Mouse (Mus musculus) megakaryocyte, embryonic 14.5 days (primary cell): ENCODE results near the gene BC037034. TPM values are rescaled to one million over a fixed set of nuclear protein-coding genes. Genes with fewer than 3 reads are reported as not detected.

Experiments
- H3K27me3 ChIP-seq: replicated peaks from 2 replicates; pipeline ENCODE3; 2012; ENCODE audit warnings: inconsistent platforms
- H3K36me3 ChIP-seq: replicated peaks from 2 replicates; pipeline ENCODE3; 2012; ENCODE audit warnings: low read length, inconsistent platforms, mixed read lengths
- H3K4me1 ChIP-seq: 2 replicates; pipeline ENCODE4 v1.6.1; 2012; ENCODE audit warnings: inconsistent platforms
- H3K4me3 ChIP-seq: replicated peaks from 2 replicates; pipeline ENCODE3; 2012; ENCODE audit warnings: moderate library complexity, mild to moderate bottlenecking, inconsistent platforms
- H3K9me3 ChIP-seq: 2 replicates; pipeline ENCODE4 v1.6.1; 2012; ENCODE audit warnings: inconsistent platforms
- FLI1 ChIP-seq: IDR thresholded peaks from 2 replicates; pipeline ENCODE4 v1.6.1; 2012; ENCODE audit warnings: low read length, inconsistent platforms, mixed read lengths
- GATA1 ChIP-seq: IDR thresholded peaks from 3 replicates; pipeline ENCODE4 v1.6.1; 2012; ENCODE audit warnings: mixed read lengths, low read length, inconsistent platforms, borderline replicate concordance
- polyA plus RNA-seq: library from polyadenylated mRNA; stranded (reverse); fragments of >175 nt; gene quantifications from 2 replicates; pipeline ENCODE4 v1.2.3, GENCODE M21; 2012; ENCODE audit warnings: low replicate concordance; ENCODE audit not compliant: insufficient read depth

Gene BC037034
- 49.9 and 62.5 TPM in 2 replicates for polyA plus RNA-seq

DNA sequence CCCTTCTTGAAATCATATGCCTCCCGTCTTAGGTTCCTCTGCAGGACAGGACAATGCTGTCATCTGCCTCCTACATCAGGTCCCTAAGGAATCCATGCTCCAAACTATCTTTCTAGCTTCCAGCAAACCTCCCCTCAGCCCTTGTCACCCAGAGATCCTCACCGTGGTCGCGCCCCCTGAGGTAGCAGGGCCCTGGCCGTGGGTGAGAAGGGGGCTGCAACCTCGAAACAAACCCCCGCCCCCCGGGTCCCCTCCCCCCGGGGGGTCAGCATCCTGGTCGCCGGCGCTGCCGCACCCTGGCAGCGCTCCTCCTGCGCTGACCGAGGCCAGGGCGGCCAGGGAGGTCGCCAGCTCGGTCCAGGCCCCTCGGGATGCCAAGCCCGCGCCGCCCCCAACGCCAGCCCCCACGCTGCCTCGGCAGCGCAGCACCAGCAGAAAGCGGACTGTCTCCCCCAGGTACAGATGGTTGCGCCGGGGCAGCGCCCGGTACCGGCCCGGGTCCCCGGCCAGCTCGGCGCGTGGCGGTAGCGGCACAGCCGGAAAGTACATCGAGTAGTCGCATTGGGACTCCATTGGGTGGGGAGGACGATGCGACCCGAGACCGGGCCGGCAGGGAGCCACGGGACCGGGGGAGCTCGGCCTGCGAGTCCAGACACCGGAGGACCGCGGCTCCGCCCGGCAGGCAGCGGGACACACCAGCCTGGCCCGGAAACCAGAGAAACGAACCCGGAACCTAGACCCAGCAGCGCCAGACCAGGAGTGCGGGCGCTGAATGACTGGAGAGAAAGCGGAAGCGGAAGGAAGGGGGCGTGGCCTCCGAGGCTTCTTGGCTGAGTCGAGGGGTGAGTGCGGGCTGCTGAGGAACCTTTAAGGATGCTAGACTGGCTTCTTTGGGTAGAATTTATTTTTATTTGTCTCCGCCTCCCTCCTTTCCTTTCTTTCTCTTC lies at the start of gene BC037034:
Gene BC037034 (minus strand): TSS at position 774 of the 947 bp plus-strand sequence.
- peaks cover 65% of the 10 kb centered on the region for H3K4me1 ChIP-seq

GRCm38 (mm10) chr5:138312795-138313194 lies 49.0 kb upstream of the BC037034 start:
- peaks cover 1% of the 10 kb centered on the region for H3K9me3 ChIP-seq
- no peaks in the 10 kb centered on the region for H3K27me3 ChIP-seq
- TF ChIP-seq GATA1: no peak
- no peak for TF ChIP-seq FLI1
- H3K4me3 ChIP-seq: no peak overlapping the region
- no peaks in the 10 kb centered on the region for H3K36me3 ChIP-seq
- H3K4me1 ChIP-seq: no peaks in the 10 kb centered on the region

More for the DNA sequence above, at the start of gene BC037034:
- Histone ChIP-seq H3K4me3 (peak within 1 kb of the TSS; percentile 95), H3K27me3 (no peaks in the 10 kb centered on the region), H3K9me3 (no peaks in the 10 kb centered on the region), H3K36me3 (peaks cover 56% of the 10 kb centered on the region)
- no peak for TF ChIP-seq GATA1
- no peak for TF ChIP-seq FLI1

- no peaks in the 10 kb centered on the region for H3K9me3 ChIP-seq
- H3K36me3 ChIP-seq: peaks cover 2% of the 10 kb centered on the region
- H3K4me3 ChIP-seq: no peak overlapping the region
- no peaks in the 10 kb centered on the region for H3K27me3 ChIP-seq
- TF ChIP-seq GATA1 (no peak), FLI1 (no peak)
- peaks cover 11% of the 10 kb centered on the region for H3K4me1 ChIP-seq
Measured at GRCm38 (mm10) chr5:138299613-138300012, 35.8 kb upstream of the BC037034 start.

DNA sequence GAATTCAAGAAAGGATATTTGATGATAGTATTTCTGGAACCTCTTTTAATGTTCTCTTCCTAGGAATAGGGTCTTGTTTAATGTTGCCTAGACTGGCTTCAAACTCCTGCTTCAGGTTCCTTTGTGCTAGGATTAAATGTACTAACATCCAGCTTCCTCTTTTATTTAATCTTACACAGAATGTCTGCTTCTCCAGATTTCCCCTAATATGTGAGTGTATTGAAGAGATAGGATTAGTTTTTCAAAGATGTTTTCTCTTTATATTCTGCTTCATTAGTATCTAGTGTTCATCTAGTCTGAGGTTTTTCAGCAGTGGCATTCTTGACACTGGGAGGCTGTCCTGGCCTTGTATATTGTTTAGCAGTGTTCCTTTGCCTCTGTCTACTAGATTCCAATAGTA lies 30.3 kb upstream of the BC037034 start:
- Histone ChIP-seq H3K4me1 (no peaks in the 10 kb centered on the region), H3K36me3 (no peaks in the 10 kb centered on the region), H3K4me3 (no peak overlapping the region), H3K27me3 (no peaks in the 10 kb centered on the region), H3K9me3 (no peaks in the 10 kb centered on the region)
- TF ChIP-seq FLI1 (no peak), GATA1 (no peak)

- Histone ChIP-seq H3K4me1 (no peaks in the 10 kb centered on the region), H3K36me3 (no peaks in the 10 kb centered on the region), H3K4me3 (no peak overlapping the region), H3K9me3 (peaks cover 3% of the 10 kb centered on the region), H3K27me3 (no peaks in the 10 kb centered on the region)
- TF ChIP-seq FLI1: no peak
- TF ChIP-seq GATA1: no peak
Measured at GRCm38 (mm10) chr5:138291638-138292037, 27.8 kb upstream of the BC037034 start.

DNA sequence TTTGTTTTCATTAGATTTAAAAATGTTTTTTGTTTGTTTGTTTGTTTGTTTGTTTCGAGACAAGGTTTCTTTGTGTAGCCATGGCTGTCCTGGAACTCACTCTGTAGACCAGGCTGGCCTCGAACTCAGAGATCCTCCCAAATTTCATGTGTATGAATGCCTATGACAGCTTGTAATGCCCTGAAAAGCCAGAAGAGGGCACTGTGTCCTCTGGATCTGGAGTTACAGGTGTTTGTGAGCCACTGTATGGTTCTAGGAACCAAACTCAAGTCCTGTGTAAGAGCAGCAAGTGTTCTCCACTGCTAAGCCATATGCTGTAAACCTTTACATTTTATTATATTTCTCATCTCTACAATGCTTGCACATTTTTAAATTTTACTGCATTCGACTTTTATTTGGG lies 24.0 kb upstream of the BC037034 start:
- TF ChIP-seq GATA1 (no peak), FLI1 (no peak)
- Histone ChIP-seq H3K4me3 (no peak overlapping the region), H3K36me3 (no peaks in the 10 kb centered on the region), H3K4me1 (no peaks in the 10 kb centered on the region; the same call in 1 of the 2 replicates), H3K9me3 (peaks cover 3% of the 10 kb centered on the region), H3K27me3 (no peaks in the 10 kb centered on the region)

DNA sequence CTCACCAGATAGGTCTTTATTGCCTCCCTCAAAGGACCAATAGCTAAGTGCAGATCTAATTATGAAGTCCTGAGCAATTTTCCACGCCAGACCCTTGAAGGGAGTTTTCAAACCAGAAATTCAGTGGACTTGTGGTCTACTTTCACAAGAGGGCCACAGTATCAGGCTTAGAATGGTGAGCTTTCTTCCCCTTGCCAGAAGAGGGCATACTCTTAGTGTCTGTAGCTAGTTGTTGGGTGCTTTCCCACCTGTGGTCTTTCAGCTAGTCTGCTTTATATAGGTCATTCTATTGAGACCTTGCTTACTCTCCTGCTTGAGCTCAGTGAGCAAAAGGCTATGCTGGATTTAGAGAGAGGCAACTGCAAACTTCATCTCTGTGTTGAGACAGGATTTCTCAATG lies 19.7 kb upstream of the BC037034 start:
- Histone ChIP-seq H3K27me3 (peaks cover 25% of the 10 kb centered on the region), H3K4me3 (no peak overlapping the region), H3K36me3 (no peaks in the 10 kb centered on the region), H3K4me1 (peaks cover 28% of the 10 kb centered on the region), H3K9me3 (peaks cover 13% of the 10 kb centered on the region)
- TF ChIP-seq FLI1 (no peak), GATA1 (no peak)

DNA sequence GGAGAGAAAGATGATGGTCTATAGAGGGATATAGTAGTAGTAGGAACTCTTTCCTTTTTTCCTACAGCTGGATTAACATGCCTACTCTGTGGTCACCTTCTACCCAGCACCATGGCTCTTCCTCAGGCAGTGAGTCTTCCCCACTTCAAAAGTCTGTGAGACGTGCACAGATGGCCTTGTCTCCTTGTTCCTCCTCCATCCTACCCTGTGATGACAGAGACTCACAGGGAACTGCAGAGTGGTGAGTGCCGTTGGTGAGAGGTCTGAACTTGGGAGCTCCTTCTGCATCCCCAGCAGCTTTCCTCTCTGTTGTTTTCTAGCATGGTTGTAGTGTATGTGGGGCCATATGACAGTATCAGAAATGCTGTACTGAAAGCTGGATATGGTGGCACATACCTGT lies 18.0 kb upstream of the BC037034 start:
- peaks cover 46% of the 10 kb centered on the region for H3K4me1 ChIP-seq
- H3K9me3 ChIP-seq: peaks cover 10% of the 10 kb centered on the region
- H3K36me3 ChIP-seq: no peaks in the 10 kb centered on the region
- no peak for TF ChIP-seq FLI1
- no peak for TF ChIP-seq GATA1
- peaks cover 27% of the 10 kb centered on the region for H3K27me3 ChIP-seq
- no peak overlapping the region for H3K4me3 ChIP-seq

DNA sequence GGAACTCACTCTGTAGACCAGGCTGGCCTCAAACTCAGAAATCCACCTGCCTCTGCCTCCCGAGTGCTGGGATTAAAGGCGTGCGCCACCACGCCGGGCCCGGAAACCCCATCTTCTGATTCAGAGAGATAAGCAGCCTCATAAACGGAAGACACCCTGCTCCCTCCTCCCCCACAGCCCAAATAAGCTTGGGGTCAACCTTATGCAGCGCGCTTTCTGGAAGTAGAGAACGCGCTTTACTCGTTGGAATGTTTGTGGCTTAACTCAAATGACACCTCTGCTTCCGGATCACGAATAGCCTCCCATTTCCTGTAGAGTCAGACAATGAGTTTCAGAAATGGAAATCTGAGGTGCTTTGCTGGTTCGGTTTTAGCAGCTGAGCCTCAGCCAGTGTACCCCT lies 17.0 kb upstream of the BC037034 start:
- peaks cover 55% of the 10 kb centered on the region for H3K4me1 ChIP-seq
- peaks cover 10% of the 10 kb centered on the region for H3K9me3 ChIP-seq
- H3K27me3 ChIP-seq: peaks cover 27% of the 10 kb centered on the region
- no peaks in the 10 kb centered on the region for H3K36me3 ChIP-seq
- TF ChIP-seq FLI1: no peak
- no peak for TF ChIP-seq GATA1
- peak overlapping the region; percentile 47 for H3K4me3 ChIP-seq

DNA sequence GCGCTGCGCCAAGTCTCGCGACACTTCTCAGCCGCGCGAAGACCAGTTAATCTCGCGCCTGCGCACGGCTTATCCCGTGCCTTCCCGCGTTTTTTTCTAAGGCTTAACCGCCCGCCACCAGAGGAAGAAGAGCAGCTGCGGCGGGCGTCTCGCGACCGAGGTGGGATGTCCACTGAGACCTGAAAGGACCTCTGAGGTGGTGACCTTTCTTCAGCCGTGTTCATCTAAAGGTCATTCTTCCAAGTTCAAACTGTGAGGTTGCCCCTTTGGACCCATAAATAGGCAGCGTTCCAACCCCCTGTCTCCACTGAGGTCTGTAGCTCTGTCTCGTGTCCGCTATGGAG lies 16.6 kb upstream of the BC037034 start:
- peak overlapping the region; percentile 92 for H3K4me3 ChIP-seq
- no peak for TF ChIP-seq FLI1
- no peak for TF ChIP-seq GATA1

More for the DNA sequence above, 16.6 kb upstream of the BC037034 start:
- Histone ChIP-seq H3K4me1 (peaks cover 60% of the 10 kb centered on the region), H3K36me3 (no peaks in the 10 kb centered on the region), H3K27me3 (peaks cover 31% of the 10 kb centered on the region), H3K9me3 (peaks cover 10% of the 10 kb centered on the region)
